Mouse (Mus musculus): ENCODE data around the gene Pibf1.

- TF ChIP-seq CTCF (IDR thresholded peaks at IDR 0.05; ENCODE audit: insufficient read depth, low read length) (no peak), POLR2A (IDR thresholded peaks at IDR 0.05; ENCODE audit: borderline replicate concordance, extremely low read depth, low read depth, low read length) (no peak)
These were observed 853 bp downstream of the Pibf1 start for GRCm38 (mm10) chr14:99099967-99100587.

All from lung, adult 2 months (tissue).